ENCODE assay signal across 21 mouse cellular contexts in the genomic region with DNA sequence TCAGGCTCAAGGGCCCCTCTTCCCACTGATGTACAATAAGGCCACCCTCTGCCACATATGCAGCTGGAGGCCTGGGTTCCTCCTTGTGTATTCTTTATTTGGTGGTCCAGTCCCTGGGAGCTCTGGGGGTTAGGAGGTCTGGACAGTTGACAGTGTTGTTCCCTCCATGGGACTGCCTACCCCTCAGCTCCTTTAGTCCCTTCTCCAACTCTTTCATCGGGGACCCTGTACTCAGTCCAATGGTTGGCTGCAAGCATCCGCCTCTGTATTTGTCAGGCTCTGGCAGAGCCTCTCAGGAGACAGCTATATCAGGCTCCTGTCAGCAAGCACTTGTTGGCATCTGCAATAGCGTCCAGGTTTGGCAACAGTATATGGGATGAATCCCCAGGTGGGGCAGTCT. TPM values are rescaled to one million over a fixed set of nuclear protein-coding genes. Genes with fewer than 3 reads are reported as not detected.
DNase-seq lines count a peak whose midpoint lies in the region; ATAC-seq and TF ChIP-seq lines count a peak whose summit lies in the region.
"Had no signal": no experiment of that assay in that cellular context is flagged by ENCODE, and none has a peak within 500 bp of the region (broad histone marks: within the 10 kb centered on the region; RNA-seq: fewer than 3 reads in every experiment).

No protein-coding gene starts in this region.

- no peak overlapping the region for H3K27ac ChIP-seq in heart, embryonic 12.5 days (ENCODE audit: poor library complexity, severe bottlenecking)
- no peak overlapping the region for H3K27ac ChIP-seq in liver, postnatal 0 days (ENCODE audit: low read depth)
- H3K27ac ChIP-seq: embryonic facial prominence, embryonic 13.5 days; embryonic facial prominence, embryonic 15.5 days; forebrain, embryonic 10.5 days; forebrain, embryonic 12.5 days had no signal

- H3K36me3 ChIP-seq in heart, embryonic 12.5 days, result no peaks in the 10 kb centered on the region
- no peaks in the 10 kb centered on the region for H3K36me3 ChIP-seq in liver, postnatal 0 days (replicated peaks; ENCODE audit: insufficient read depth, low read length)
- H3K36me3 ChIP-seq: embryonic facial prominence, embryonic 13.5 days; embryonic facial prominence, embryonic 15.5 days; forebrain, embryonic 10.5 days; forebrain, embryonic 12.5 days had no signal

- no peak for TF ChIP-seq CTCF in liver, postnatal 0 days (IDR thresholded peaks at IDR 0.05; ENCODE audit: low read depth)

- no peak overlapping the region for H3K4me2 ChIP-seq in heart, embryonic 12.5 days
- no peak overlapping the region for H3K4me2 ChIP-seq in liver, postnatal 0 days (ENCODE audit: low read depth, low read length)
- H3K4me2 ChIP-seq: embryonic facial prominence, embryonic 13.5 days; embryonic facial prominence, embryonic 15.5 days; forebrain, embryonic 12.5 days had no signal

- no peak overlapping the region for H3K9ac ChIP-seq in heart, embryonic 12.5 days
- no peak overlapping the region for H3K9ac ChIP-seq in liver, postnatal 0 days (replicated peaks)
- H3K9ac ChIP-seq: embryonic facial prominence, embryonic 13.5 days; embryonic facial prominence, embryonic 15.5 days; forebrain, embryonic 12.5 days had no signal

- no peak overlapping the region for H3K4me3 ChIP-seq in heart, embryonic 12.5 days
- no peak overlapping the region for H3K4me3 ChIP-seq in liver, postnatal 0 days (ENCODE audit: low read depth, low read length)
- H3K4me3 ChIP-seq: embryonic facial prominence, embryonic 13.5 days; embryonic facial prominence, embryonic 15.5 days; erythroblast, embryonic 14.5 days; forebrain, embryonic 10.5 days; forebrain, embryonic 12.5 days had no signal

- no peak for TF ChIP-seq EP300 in liver, postnatal 0 days (IDR thresholded peaks at IDR 0.05; ENCODE audit: low read depth)

- no peaks in the 10 kb centered on the region for H3K27me3 ChIP-seq in heart, embryonic 12.5 days (replicated peaks)
- H3K27me3 ChIP-seq in liver, postnatal 0 days (ENCODE audit: insufficient read depth, low read length), result no peaks in the 10 kb centered on the region
- H3K27me3 ChIP-seq: embryonic facial prominence, embryonic 13.5 days; embryonic facial prominence, embryonic 15.5 days; forebrain, embryonic 12.5 days had no signal

- peaks cover 11% of the 10 kb centered on the region for H3K4me1 ChIP-seq in heart, embryonic 12.5 days (replicated peaks)
- no peaks in the 10 kb centered on the region for H3K4me1 ChIP-seq in liver, postnatal 0 days (ENCODE audit: insufficient read depth)
- H3K4me1 ChIP-seq: embryonic facial prominence, embryonic 13.5 days; embryonic facial prominence, embryonic 15.5 days; forebrain, embryonic 10.5 days; forebrain, embryonic 12.5 days had no signal

- DNase-seq in heart, adult 11 months, result peak; percentile 92
- peak; percentile 7 for DNase-seq in liver, postnatal 0 days
- no peak for DNase-seq in liver
- DNase-seq: adrenal gland, adult 2 months; adrenal gland, postnatal 10 days; adrenal gland, postnatal 25 days; cerebellum, adult 11 months; cerebellum, adult 18-20 months; cerebellum, adult 8-10 months; cerebellum, adult 9-11 months; cerebellum, postnatal 14 days; cerebellum, postnatal 36 days; embryo, embryonic 11 days had no signal

- ATAC-seq in heart, embryonic 12.5 days (ENCODE audit: insufficient number of reproducible peaks, low FRiP score), result no peak
- no peak for ATAC-seq in liver, postnatal 0 days
- ATAC-seq: forebrain, embryonic 14.5 days; forebrain, embryonic 16.5 days had no signal

- H3K9me3 ChIP-seq in heart, embryonic 12.5 days (replicated peaks), result peaks cover 3% of the 10 kb centered on the region; the same call in 1 of the 2 replicates
- no peaks in the 10 kb centered on the region for H3K9me3 ChIP-seq in liver, postnatal 0 days (ENCODE audit: low read length)
- H3K9me3 ChIP-seq: embryonic facial prominence, embryonic 13.5 days; embryonic facial prominence, embryonic 15.5 days; forebrain, embryonic 10.5 days; forebrain, embryonic 12.5 days had no signal

- WGBS in heart, embryonic 12.5 days, result 36% methylated on average over 3 of the region's 3 CpGs
- WGBS in liver, postnatal 0 days (ENCODE audit: insufficient replicate concordance), result 68% methylated on average over 3 of the region's 3 CpGs

RNA-seq across cellular contexts. Expression of gene Lbh, which starts 37.1 kb away (rescaled TPM):
- 22.6 and 23.7 TPM in 2 replicates for polyA plus RNA-seq in heart, embryonic 12.5 days (2016; fragmentation: Nextera tagmentation; extraction: Ambion mirVana)
- polyA plus RNA-seq in liver, postnatal 0 days (2015; fragmentation: Nextera tagmentation; extraction: Ambion mirVana), result 0.79 and 0.94 TPM in 2 replicates

RNA-seq across cellular contexts. Expression of gene Ypel5, which starts 44.8 kb away (rescaled TPM):
- polyA plus RNA-seq in heart, embryonic 12.5 days (2016; fragmentation: Nextera tagmentation; extraction: Ambion mirVana), result 75.0 and 75.6 TPM in 2 replicates
- 59.4 and 59.7 TPM in 2 replicates for polyA plus RNA-seq in liver, postnatal 0 days (2015; fragmentation: Nextera tagmentation; extraction: Ambion mirVana)

Comparison
In these comparisons a context has a peak if more than half of its experiments do, and no peak if none do; other contexts are left out.
1. RNA of gene Lbh, which starts 37.1 kb away (polyA plus RNA-seq): 22.6 to 23.7 TPM in heart, embryonic 12.5 days; 0.79 to 0.94 TPM in liver, postnatal 0 days; every median in the first group is over 10 times any median in the second.